Mouse (Mus musculus) heart, adult 8-10 months (tissue): ENCODE data around the gene Islr. TPM values are rescaled to one million over a fixed set of nuclear protein-coding genes. Genes with fewer than 3 reads are reported as not detected.

Experiments
- DNase-seq: peaks from one replicate; pipeline ENCODE4 v3.0.0; 2022; ENCODE audit warnings: low spot score
- total RNA-seq, 4 experiments: library from RNA; stranded (reverse); gene quantifications; 2 replicates each; pipeline ENCODE4 v1.2.4; 2022

The Islr gene
- total RNA-seq, 4 experiments from 2014 or later: 18.0 to 21.1 (median 19.4) TPM

DNA sequence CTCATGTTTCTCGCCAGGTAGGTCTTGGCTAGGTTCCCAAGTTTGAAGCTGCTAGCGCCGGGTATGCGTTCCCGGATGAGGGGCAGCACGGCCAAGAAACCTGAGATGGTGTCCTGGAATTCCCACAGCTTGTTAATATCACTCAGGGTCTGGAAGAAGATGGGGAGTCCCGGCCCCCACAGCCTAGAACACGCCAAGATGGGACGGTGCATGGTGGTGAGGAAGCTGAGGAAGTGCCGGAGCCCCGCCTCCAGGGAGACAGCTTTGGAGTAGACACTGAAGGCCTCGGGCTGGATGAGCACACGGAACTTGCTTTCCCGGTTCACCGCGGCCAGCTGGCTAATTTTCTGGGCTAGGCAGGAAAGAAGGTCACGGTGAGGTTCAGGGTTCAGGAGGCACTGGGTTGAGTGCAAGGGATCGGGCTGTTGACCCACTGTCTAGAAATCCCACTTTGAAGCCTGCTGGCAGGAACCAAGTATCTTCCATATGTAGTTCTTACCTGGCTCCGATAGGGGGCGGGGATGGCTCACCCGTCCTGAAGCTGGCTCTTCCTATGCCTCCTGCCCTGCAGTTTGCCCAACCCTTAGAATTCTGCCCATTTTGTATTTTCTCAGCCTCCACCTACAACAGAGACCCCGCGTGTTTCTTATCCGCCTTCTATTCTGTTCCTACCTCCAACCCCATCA is 16.3 kb upstream of the Islr start:
- DNase-seq: no peak

DNA sequence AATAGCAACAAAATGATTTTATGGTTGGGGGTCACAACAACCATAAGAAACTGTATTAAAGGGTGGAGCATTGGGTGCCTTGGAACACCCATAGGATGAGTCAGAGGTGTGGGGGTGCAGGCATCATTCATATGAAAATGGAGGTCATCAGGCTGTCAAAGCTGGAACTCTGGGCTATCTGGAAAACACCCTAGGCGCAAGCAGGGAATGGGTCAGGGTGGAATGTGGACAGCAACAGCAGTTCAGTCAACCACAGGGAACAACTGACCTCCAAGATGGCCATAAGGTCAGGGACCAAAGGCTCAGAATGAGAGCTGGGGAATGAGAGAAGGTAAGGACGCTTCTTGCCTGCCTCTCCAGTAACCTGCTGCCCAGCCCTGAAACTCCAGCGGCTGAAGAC is 14.4 kb upstream of the Islr start:
- DNase-seq: no peak

DNA sequence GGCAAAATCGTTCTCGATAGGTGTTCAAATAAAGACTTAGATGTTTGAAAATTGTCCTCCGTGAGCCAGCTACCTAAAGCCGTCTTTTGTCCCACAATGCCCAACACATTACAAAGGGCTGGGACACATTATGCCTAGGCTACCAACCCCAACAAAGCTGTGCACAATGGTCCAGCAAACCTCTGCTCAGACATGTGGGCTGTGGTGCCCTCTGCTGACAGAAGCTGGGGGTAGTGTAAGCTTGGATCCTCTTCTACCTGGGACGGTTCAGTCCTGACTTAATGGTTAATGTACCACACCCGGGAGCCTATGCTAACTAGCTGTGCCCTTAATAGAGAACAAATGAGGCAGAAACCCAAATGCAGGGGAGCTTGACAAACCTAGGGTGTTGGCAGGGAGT is 12.3 kb upstream of the Islr start:
- no peak for DNase-seq

DNA sequence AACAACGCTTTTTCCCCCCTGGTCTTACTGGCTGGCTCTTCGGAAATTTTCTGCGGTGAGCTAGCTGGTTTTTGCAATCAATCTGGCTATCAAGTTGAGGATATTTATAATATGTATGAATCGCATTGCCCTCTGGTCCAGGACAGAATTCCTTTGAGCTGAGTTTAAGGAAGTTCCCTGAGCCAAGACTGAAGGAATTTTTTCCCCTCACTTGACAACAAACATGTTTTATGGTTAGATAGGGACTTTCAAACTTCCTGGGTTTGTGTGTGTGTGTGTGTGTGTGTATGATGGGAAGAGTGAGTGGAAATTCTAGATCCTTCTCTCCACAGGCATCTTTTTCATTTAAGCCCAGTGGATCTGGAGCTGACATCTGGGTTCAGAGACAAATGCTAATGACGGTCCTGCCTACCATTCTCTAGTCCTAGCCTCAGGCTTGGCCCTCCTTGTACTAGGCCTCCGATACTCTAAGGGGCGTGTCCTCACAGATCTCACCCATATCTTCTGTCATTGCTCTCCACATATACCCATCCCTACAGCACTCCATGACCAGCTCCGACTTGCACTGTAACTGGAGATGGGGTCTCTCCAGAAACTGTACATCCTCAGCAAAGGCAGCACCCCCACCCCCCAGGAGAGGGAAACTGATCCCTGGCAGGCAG is 10.5 kb upstream of the Islr start:
- DNase-seq: peak; percentile 35

DNA sequence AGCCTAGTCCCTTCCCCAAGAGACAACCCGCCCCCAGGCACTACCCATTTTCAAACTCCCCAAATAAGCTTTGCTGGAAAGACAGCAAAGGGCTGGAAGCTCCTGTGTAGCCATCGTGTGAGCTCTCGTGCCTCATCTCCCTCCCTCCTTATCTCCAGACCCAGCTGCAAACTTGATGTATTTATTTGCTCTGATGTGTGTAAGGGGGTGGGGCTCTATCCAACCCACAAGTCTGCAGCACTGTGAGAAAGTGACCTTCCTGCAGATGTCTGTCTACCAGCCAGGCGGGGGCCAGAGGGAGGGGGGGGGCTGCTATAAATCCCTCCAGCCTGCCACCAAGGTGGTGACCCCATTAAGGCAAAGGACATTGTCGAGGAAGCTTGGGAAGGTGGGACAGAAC is 9.8 kb upstream of the Islr start:
- no peak for DNase-seq

DNA sequence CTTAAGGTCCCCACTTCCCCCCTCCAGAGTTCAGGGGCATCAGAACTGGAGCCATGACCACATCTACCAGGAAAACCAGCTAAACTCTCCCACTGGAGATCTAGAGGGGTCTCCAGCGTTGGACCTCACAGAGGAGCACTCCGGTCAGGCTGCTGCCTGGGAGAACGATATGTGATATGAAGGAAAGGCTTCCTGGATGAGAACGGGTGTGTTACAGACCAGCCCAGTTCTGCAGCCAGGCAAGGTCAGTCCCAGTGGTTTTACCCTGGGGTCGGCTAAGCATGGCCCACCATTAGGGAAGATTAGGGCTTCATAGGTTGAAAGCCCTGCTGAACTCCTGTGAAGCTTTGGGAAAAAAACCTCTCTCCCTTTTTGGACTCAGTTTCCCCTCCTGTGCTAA is 9.3 kb upstream of the Islr start:
- DNase-seq: no peak

DNA sequence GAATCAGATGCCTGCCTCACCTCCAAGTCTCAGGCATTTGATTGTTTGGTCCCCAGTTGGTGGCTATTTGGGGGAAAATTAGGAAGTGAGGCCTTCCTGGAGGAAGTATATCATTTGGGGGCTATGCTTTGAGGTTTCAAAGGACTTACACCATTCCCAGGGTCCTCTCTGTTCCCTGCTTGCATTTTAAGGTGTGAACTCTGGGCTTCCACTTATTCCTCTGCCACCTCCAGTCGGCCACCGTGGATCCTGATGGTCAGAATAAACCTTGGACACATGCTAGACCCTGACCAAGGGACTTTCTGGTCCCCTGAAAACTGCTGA is 6.2 kb upstream of the Islr start:
- DNase-seq: no peak

DNA sequence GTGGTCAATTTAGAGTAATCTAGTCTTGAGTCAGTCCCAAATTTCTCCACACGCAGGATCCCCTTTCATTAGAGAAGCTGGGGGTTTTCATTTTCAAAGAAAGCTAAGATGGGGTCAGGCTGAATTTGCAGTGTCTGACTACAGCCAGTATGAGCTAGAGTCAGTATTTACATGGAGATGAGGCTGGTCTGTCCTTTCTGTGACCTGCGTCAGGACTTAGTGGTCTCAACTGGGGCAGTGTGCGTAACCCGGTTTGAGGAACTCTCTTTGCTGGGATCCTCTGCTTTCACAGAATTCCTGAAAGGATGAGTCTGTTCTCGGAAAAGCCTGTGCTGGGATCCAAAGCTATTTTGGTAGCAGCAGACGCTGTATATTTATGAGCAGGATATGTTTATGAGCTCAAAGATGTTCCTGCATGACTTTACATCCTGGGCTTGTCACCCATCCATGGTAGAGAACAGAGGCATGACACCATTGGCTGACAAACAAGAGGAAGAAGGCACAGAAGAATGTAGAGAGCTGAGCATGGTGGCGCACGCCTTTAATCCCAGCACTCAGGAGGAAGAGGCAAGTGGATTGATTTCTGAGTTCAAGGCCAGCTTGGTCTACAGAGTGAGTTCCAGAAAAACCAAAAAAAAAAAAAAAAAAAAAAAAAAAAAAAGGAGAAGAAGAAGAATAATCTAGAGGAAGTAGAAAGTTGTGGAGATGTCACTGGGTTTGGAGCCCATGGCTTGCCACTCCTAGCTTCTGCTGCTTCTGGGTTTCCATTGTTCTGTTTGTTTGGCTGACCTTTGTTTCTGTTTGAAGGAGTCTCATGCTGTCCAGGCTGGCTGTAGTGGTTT is 5.6 kb upstream of the Islr start:
- no peak for DNase-seq

DNA sequence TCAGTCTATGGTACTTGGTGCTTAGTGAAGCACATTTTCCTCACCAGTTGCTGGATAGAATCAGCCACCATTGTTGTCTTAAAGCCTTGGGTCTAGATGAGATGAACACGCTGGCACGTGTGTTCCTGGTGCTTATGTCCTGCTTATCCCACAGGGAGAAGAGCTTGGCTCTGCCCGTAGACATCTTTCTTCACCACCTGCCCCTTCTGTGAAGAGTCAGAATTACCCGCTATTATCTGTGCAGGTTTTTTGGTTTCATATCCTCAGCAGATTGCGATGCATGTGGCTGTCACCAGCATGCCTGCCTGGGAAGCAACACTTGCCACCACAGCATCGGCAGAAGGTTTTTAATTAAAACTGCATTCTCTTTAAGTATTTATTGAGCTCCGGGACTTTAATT is 1.9 kb upstream of the Islr start:
- DNase-seq: no peak

DNA sequence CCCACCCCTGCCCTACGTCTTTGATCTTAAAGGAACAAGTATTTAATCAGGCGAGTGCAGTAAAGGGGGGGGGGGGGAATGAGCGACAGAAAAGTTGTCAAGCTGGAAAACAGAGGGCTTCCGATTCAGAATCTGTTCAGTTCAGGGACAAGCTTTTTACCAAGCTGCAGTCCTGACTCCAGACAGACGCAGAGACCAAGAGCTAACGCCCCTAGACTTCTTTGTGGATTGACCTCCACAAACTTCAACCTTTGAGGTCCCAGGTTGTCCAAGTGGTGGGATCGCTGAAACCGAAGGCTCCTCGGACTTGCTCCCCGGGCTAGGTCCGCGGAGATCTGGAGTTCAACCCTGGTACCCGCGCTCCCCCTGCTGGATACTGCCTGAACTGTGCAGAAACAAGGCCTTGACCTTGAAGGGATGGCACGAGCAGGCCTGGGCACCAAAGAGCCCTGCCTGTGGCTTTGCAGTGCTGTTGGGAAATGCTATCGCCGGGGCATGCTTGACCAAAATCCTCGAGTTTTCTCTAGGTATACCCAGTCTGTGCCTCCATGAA is 418 bp upstream of the Islr start:
- peak; percentile 93 for DNase-seq

DNA sequence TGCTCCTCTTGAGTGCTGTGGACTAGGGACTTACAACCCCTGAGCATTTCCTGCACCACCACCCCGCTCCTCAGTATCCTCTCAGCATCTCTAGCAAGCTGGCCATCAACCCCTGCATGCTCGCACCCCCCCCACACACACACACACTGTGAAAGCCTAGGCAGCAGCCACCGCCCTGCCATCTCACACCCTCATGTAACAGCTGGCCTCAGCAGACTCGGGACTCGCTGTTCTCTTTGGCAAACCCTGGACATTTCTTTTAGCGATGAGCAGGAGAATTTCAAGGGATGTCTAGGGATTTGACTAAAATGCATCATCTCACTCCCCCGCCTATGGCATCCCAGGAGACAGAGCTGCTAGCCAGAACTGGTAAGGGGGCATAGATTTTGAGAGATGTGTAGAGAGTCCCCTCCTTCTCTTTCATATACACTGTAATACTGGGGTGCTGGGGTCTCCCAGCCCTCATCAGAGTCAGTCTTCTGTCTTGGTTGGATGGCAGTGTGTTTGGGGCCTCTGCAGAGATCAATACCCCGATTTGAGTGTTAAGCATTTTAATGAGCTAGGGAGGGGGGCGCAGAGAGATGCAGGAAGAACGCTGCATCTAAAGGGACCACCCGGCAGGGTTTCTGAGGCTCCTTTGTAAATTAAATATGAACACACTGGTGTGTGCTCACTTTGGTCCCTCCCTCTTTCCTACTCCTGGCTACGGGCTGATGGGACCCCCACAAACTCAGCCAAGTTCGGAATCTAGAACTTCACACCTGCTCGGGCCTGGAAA is 1.2 kb downstream of the Islr start:
- no peak for DNase-seq

DNA sequence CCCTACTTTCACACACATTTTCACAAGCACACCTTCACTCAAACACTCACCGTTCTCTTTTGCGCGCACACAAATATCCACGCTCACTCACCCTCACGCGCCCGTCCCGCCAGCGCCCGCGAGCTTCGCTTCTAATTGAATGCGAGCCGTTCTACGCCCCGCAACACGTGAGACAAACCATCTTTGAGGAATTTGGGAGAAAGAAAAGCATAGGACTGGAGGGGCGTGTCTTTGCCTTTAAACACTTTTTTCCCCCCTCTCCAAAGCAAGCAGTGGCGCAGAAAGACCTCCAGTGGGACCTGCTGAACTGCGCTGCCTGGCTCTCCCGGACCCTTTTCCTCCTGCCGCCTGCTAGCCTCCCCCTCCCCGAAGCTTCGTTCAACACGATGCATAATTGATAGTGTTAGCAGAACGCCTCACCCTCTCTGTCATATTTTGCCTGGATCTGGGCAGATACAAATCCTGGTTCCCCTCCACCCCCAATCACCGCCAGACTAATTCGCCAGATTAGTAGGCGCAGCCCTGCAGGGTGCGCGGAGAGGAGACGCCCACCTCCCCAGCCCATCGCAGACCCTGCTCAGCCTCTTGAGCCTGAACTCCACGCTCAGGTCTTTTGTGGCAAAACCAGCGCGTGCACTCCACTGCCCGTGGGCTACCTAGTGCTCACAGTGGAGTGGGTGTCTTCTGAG is 2.1 kb downstream of the Islr start:
- no peak for DNase-seq

DNA sequence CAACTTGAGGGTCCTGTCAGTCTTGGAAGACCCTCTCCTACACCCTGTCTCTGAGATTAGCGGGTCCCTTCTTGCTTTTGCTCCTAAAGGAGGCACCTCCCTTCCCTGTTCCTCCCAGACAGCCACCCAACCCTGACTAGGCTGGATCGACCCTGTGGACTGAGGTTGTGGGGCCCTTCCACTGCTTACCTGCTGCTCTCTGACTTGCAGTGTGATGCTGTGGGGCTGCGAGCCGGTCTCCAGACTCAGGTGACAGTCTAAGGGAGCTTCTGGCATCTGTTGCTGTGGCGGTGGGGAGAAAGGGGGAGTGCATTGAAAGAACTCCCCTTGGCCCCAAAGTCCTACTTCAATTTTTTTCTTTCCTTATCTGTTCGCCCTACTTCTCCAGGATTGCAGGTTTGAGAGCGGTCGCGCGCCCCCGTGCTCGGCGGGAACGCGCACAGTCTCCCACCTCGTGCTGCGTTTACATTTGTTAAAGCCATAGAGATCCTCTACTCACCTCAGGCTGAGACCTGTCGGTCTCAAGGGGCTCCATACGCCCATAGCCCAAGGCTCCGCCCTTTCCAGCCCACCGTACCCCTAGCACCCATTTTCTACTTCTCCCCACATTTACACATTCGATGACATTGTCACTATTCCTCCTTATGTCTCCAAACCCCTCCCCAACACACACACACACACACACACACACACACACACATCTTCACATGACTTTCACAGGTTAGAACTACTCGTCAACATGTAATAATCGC is 2.8 kb downstream of the Islr start:
- no peak for DNase-seq

DNA sequence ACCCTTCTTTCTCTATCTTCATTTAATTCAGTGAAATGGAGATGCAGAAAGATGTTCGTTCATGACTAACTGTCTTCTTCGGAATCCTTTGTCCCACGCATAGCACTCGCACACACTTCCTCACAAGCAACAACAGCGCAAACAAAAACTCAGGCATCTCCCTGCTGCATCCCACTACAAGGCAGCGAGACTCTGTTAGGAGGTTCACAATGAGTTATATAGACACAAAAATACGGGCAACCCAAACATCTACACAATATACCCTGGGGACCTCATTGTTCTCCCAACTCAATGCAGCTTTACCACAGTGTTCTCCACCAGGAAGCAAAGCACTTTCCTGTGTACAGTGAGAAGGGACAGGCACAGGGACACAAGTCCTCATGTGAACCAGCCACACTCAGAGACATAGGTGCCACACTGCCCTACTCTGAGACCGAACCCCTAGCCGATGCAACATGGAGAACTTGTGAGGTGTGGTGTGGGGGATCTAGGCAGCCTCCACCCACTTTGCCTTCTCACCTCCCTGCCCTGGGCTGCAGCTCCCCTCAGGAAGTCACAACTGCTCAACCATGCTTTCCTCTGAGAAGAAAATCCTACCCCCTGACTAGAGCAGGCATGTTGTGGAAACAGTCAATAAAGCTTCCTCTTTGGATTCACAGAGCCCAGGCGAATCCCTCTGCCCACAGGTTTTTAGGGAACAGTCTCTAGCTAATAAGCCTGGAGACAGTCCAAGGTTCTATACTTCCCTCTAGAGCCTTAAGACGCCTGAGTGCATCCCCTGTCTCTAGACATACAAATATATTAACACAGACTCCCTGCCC is 3.6 kb downstream of the Islr start:
- no peak for DNase-seq

DNA sequence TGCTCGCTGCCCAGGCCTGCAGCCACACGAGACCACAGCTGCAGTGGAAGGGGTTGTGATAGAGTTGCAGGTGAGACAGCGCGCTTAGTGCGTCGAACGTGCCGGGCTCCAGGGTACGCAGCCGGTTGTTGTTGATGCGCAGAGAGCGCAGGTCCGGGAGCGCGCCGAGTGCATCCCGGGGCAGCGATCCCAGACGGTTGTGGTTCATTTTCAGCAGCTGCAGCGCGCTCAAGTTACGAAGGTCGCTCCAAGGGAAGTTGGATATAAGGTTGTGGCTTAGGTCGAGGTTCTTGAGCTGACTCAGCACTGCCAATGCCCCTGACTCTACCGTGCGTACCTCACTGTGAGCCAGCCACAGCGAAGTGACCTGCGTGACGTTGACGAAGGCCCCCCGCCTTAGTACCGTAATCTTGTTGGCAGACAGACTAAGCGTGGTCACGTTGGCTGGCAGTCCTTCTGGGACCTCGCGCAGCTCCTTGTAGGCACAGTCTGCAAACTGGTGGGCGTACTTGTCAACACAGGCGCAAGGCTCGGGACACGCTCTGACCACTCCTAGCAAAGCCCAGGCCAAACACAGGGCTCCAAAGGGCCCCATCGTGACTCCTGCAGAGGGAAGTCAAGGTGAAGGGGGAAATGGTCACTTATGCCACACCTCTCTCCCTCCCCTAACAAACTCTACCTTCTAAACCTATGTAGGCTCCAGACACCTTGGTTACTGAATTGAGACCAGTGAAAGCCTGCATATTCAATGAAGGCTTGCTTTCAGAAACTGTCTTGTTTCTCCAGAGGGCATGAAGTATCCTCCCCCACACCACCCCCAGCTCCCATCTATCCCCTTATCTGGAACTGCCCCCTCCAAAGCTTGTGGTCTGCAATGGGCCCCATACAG is 4.5 kb downstream of the Islr start:
- DNase-seq: no peak

DNA sequence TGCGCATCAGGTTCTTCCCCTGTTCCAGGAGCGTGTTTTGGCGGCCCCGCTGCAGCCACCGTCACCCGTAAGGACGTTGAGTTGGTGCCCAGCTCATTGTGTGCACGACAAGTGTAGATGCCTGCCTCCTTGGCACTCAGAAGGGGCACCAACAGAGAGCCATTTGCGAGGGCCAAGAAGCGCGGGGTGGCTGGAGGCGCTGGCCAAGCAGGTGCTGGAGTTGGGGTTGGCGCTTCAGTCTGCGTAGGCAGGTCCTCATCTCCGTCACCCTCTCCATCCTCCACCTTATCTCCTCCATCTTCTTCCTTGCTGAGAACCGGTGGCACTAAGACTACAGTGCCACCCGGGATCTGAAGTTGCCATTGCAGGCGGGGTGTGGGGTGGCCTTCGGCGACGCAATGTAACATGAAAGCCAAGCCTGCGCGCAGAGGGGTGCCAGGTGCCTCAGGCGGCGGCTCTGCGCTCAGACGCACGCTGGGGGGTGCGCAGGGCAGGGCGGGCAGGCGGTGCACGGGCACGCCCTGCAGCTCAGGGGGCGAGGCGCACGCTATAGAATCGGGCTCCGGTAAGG is 5.2 kb downstream of the Islr start:
- DNase-seq: no peak

DNA sequence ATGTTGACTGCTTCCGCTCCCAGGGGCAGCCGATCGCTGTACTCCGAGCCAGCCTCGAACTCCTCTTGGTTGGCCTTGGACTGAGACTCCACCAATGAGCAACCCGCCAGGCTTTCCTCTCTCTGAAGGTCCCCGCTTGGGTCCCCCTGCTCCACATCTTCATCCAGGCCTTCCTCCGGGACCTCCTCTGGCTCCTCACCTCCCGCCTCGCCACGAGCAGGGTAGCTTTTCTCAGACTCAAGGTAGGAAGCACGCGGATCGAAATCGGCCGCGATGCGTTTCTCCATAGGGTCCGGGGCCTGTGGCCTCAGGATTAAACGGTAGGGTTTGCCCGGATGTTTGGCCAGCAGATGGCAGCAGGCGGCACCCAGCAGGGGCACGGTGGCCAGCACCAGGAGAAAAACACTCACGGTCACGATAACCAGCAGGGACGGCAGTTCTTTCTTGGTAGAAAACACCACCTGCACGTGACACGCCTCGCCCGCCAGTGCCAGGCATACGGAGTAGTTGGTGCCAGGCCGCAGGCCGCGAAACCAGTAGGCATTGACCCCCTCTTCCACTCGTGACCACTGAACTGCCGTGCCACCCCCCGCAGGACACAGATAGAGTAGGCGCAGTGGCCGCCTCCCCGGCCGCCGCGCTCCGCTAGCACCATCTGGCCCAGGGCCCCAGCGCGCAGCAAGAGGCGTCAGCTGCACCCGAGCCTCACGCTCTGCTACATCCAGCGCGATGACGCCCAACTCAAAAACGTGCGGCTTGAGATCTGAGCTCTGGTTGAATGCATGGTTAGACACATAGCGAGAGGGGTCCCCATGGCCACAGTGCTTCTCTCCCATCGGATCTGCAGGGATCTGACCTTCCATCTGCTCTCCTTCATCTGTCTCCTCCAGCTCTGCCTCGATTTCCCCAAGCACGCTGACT is 6.1 kb downstream of the Islr start:
- DNase-seq: no peak
